Mouse (Mus musculus) gastrocnemius, adult 8-10 months (tissue): ENCODE data around the gene Cep97. TPM values are rescaled to one million over a fixed set of nuclear protein-coding genes. Genes with fewer than 3 reads are reported as not detected.
"Not testable (repeated sequence)": the region's sequence is repeated elsewhere in the genome, so short reads cannot be mapped to it uniquely, and the experiment has no call there.

Experiments
- DNase-seq, 2 experiments: peaks; one replicate each; pipeline ENCODE4 v3.0.0; 2022; ENCODE audit warnings: low spot score in 2 of 2
- total RNA-seq, 4 experiments: library from RNA; stranded (reverse); gene quantifications; 2 replicates each; pipeline ENCODE4 v1.2.4; 2022

The Cep97 gene
- total RNA-seq, 4 experiments from 2014 or later: 4.3 to 7.2 (median 5.5) TPM

DNA sequence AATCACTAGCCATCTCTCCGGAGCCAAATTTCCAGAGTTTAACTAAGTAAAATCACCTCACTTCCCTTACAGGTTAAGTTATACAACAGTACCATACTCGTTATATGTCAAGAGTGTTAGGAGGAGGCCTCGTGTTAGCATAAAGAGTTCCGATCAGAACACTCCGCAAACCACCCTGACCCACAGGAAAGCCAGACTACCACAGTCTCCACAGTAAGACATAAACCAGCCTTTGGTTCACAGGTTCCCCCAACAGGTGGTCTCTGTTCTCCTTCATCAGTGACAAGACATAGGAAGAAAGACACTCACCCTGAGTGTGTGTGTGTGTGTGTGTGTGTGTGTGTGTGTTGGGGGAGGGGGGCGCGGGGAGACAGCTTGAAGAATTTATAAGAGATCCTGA, 43.3 kb downstream of the Cep97 start:
- no peak for DNase-seq

DNA sequence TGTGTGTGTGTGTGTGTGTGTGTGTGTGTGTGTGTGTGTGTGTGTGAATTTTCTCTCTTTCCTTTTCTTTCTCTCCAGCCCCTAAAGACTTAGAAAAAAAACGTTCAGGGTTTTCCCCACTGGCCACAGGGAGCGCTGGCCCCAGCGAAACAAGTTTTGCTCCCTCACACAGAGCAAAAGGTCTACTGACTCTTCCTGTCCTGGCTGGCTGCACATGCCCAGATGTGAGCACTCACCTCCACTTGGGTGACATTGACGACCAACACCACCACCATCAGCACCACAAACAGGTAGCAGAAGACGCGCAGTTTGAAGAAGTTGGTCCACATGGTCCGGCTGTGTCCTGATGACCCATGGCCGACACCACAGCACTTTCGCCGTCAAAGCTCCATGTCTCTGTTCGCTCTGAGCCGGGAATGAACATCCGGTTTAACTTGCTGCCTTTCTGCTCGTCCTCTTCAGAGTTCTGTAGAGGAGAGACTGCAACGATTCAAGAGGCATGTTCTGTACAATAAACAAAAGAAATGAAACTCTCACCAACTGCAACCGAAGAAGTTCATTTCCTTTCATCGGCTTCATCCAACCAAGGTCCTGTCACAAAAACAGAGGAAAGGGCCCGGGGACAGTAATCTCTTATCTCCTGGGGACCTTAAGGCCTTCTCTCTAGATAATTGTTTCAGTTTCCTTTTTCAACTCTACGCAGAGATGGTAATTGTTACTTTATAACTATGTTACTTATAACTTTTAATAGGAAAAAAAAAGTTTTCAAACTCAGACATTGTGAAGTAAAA, 44.1 kb downstream of the Cep97 start:
- no peak for DNase-seq

GRCm38 (mm10) chr16:55889451-55889850, 45.2 kb downstream of the Cep97 start:
- DNase-seq: no peak

DNA sequence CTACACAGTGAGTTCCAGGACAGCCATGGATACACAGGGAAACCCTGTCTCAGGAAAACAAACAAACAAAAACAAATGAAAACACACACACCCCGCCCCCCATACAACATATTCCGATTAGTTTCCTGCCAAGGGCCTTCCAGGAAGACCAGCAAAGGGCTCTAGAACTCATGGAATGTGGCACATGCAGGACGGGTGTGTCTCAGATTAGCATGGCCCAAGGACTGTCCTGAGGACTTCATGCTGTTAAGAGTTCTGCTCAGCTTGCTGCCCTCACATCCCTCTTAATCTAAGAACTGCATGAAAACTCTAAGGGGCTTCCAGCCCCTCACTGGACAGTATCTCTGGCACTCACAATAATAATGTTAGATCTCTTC, 46.1 kb downstream of the Cep97 start:
- DNase-seq: no peak

DNA sequence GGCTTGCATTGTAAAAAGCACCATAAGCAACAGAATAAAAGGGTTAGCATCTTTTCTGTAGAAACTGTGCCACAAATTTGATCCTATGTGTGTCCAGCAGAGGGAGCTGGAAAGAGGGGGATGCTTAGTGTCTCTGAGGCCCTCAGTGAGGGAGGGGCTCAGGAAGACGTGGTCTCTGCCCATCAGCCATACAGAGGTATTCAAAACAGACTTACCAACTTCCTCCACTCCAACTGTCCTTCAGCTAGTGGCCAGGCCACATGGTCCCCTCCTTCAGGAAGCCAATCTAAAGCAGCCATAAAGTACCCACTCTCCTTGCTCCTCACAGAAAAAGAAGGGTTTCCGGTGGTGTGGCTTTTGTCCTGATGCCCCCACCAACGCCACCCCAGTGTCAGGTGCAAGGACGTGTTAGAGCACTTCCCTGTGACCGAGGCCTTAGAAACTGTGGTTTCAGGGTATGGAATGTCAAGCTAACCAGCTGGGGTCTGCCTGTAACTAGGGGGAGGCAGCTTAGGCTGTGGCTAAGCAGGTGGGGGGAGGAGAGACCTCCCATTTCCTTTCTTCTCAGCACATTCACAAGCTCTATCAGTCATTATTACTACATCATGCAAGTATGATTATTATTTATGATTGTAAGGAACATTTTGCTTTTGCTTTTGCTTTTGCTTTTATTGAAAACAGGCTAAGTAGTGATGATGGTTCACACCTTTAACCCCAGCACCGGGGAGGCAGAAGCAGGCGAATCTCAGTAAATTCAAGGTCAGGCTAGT, 46.7 kb downstream of the Cep97 start:
- DNase-seq: no peak

- DNase-seq: no peak
These were observed 50.4 kb downstream of the Cep97 start for GRCm38 (mm10) chr16:55884246-55884645.

DNA sequence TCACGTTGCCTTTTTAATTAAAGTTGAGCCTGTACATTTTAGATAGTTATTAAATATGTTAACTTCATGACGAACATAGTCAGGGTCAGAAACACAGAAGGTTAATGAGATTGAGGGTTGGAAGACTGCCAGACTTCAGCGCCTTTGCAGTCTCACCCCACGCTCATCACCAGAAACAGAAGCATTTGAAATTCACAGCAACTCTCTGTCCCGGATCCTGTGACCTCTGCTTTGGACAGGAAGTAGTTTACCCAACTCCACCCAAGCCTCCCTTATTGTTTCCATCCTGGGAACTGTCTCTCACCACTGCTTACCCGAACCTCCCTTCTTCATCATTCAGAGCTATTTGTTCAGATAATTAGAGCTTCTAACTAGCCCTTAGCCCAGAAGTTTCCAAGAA, 58.6 kb downstream of the Cep97 start:
- no peak for DNase-seq

DNA sequence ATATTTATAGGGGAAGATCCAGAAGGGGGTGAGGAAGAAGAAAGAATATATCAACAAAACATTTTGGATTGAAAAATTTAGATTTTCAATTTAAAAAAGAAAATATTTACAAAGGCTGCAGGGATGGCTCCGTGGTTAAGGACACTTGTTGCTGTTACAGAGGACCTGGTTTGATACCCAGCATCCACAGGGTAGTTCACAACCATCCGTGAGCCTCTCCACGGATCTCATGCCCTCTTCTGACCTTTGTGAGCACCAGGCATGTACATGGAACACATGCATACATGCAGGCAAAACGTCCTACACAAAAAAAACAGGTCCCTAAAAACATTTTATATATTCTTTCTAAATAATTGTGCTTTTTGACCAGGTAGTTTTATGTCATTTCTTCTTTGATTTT, 70.8 kb downstream of the Cep97 start:
- DNase-seq: no peak

DNA sequence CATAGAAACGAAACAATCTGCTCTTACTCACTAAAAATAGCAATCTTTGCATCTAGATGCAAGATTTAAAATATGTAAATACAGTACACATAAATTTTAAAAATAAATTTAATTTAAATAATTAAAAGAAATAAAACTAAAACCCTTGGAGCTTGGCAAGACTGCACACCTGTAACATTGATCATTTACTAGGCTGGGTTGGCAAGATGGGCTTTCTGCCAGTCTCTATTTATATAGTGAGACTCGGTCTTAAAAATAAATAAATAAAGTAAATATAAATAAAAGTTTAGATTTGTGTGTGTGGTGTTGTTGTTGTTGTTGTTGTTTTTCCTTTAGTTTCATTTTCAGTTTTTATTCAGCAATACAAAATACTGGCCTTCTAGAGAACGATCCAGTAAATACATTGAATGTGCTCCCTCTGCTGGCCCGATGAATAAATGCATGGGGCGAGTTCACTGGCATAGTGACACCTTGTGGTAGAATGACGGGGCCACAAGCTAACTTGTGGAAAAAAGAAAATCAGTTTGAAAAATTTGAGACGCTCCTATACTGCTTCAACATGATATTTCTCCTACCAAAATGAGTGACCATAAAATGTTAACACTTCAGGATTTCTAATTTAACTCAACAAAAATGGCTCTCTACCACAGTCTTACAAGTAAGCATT, 71.4 kb downstream of the Cep97 start:
- DNase-seq: peak in 1 of 2 experiments; percentile 44

DNA sequence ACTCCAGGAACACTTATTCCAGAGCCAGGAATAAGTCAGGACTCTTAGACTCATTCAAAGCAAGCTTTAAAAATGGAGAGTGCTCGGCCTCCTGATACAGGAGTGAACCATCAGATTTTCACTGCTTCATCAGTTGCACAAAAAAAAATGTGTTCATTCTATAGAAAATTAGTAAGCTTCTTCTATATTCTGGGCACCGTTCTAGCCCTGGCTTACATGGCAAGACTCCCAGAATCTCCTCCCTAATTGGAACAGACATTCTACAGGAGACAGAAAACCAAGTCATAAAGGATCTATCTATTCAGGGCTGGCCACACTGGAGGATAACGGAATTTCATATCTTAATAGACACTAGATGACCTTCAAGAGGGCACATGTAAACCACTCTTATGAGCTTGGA, 73.6 kb downstream of the Cep97 start:
- DNase-seq: no peak

DNA sequence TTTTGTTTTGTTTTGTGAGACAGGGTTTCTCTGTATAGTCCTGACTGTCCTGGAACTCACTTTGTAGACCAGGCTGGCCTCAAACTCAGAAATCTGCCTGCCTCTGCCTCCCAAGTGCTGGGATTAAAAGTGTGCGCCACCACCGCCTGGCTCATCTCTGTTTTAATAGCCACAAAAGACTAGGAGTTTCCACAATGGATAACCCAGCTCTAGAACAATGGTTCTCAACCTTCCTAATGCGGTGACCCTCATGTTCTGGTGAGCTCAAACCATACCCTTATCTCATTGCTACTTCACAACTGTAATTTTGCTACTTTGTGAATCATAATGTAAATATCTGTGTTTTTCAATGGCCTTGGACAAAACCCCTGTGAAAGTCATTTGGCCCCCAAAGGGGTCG, 75.2 kb downstream of the Cep97 start:
- DNase-seq: not testable (repeated sequence)

GRCm38 (mm10) chr16:55858465-55858864, 76.2 kb downstream of the Cep97 start:
- peak; percentile 29 to 35 for DNase-seq

DNA sequence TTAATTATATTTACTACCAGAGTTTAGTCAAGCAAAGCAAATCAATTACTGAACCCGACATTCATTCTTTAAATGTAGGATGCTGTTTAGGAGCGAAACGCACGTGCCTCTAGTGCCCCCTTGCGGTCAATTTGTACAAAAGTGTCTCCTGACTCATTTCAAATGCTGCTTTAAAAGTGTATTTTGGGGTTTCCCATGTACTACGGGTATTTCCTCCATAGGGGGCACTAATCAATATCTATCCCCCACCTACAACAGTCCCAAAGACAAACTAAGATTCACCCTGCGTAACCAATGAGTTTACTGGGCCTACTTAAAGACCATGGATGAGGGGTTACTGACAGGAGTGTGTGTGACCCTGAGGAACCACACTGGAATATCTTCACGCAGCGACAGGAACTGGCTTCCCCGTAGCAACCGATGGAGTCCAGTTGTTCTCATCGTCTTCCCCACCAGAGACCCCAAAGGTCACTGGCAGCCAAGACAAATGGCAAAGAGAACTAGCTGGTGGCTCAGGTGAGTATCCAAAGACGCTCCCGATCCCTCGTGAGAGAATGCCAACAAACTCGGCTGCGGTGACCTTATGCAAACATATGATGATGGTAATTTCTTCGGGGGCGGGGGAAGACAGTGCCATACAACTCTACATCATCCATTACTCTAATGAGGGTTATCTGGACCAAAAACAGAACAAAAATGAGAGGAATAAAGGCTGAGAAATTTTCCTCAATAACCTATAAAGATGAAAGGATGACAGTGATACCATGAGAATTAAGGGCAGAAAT, 81.5 kb downstream of the Cep97 start:
- peak; percentile 7 to 18 for DNase-seq

GRCm38 (mm10) chr16:55852515-55852914, 82.1 kb downstream of the Cep97 start:
- no peak for DNase-seq

GRCm38 (mm10) chr16:55850485-55850884, 84.2 kb downstream of the Cep97 start:
- DNase-seq: no peak

Other genes starting within 250 kb of the Cep97 start
- gene Nfkbiz, start 96.0 kb downstream of the Cep97 start, total RNA-seq: 1 to 10 TPM in 2 of 4 experiments, under 1 TPM in 2; 0.61 to 1.1 (median 0.93) TPM
- gene Nxpe3, start 39.6 kb downstream of the Cep97 start, total RNA-seq: under 1 TPM; 0.27 to 0.70 (median 0.38) TPM
- gene Rpl24, start 31.4 kb upstream of the Cep97 start, total RNA-seq: 100 to 1,000 TPM; 479 to 689 (median 565) TPM
- gene Zbtb11, start 39.0 kb upstream of the Cep97 start, total RNA-seq: 10 to 100 TPM in 2 of 4 experiments, 1 to 10 TPM in 2; 9.6 to 15.0 (median 10.2) TPM
- gene Pcnp, start 94.9 kb upstream of the Cep97 start, total RNA-seq: 10 to 100 TPM; 54.8 to 66.4 (median 63.5) TPM
- 1 to 10 TPM; 8.0 to 8.9 (median 8.4) TPM for gene Trmt10c, start 103.0 kb upstream of the Cep97 start, total RNA-seq
- gene Senp7, start 113.5 kb upstream of the Cep97 start, total RNA-seq: 10 to 100 TPM in 1 of 4 experiments, 1 to 10 TPM in 3; 8.3 to 10.5 (median 9.3) TPM